Mouse (Mus musculus): ENCODE data around the gene E2f6. TPM values are rescaled to one million over a fixed set of nuclear protein-coding genes. Genes with fewer than 3 reads are reported as not detected.

Gene E2f6
- total and polyA plus RNA-seq, 3 experiments: 9.3 to 36.1 (median 20.0) TPM

GRCm38 (mm10) chr12:16769601-16770165 lies 41.1 kb upstream of the E2f6 start:
- Histone ChIP-seq H3K9ac (ENCODE audit: insufficient read depth, low read depth) (no peak overlapping the region), H3K9me3 (replicated peaks; ENCODE audit: low read length) (no peaks in the 10 kb centered on the region), H3K4me2 (ENCODE audit: insufficient read depth, low read depth, poor library complexity, severe bottlenecking) (no peak overlapping the region), H3K79me2 (replicated peaks; ENCODE audit: control insufficient read depth, extremely low read depth, insufficient read depth, poor library complexity, severe bottlenecking) (no peaks in the 10 kb centered on the region), H3K36me3 (replicated peaks in 1 of 2; ENCODE audit: control insufficient read depth in 1 of 2, insufficient read depth in 1 of 2, low read length in 1 of 2) (no peaks in the 10 kb centered on the region), H3K4me3 (replicated peaks in 1 of 3; ENCODE audit: low read depth in 2 of 3, low read length in 2 of 3, poor library complexity in 1 of 3) (no peak overlapping the region), H3K27me3 (replicated peaks) (no peaks in the 10 kb centered on the region), H3K27ac (ENCODE audit: insufficient read depth, low read depth) (no peak overlapping the region), H3K4me1 (ENCODE audit: control insufficient read depth in 1 of 2, insufficient read depth in 2 of 2) (peaks cover 5 to 12% of the 10 kb centered on the region in 2 experiments)
- dilution Hi-C loops (cut with MboI; ENCODE audit: extremely low pct_ligation_motif_present, extremely low pct_unique_long_range_greater_than_20kb, low sequenced_read_pairs) (no loop called here), in situ Hi-C loops (cut with MboI; ENCODE audit: low pct_ligation_motif_present, low pct_unique_long_range_greater_than_20kb, low sequenced_read_pairs) (no loop called here)
- no peak for DNase-seq (ENCODE audit: extremely low read depth)
- TF ChIP-seq UBTF (IDR thresholded peaks at IDR 0.05; ENCODE audit: low read depth, low read length) (no peak), NELFE (IDR thresholded peaks at IDR 0.05; ENCODE audit: low read depth, low read length) (no peak), HCFC1 (IDR thresholded peaks at IDR 0.05; ENCODE audit: low read depth, low read length) (no peak), USF1 (IDR thresholded peaks at IDR 0.05; ENCODE audit: low read depth, low read length) (no peak), CHD1 (IDR thresholded peaks at IDR 0.05; ENCODE audit: low read depth, low read length) (no peak), ZNF384 (IDR thresholded peaks at IDR 0.05; ENCODE audit: low read depth, low read length) (no peak), GABPA (IDR thresholded peaks at IDR 0.05; ENCODE audit: insufficient replicate concordance, low read depth, low read length) (no peak), SIN3A (IDR thresholded peaks at IDR 0.05; ENCODE audit: low read length) (no peak)

- dilution Hi-C loops (cut with MboI; ENCODE audit: extremely low pct_ligation_motif_present, extremely low pct_unique_long_range_greater_than_20kb, low sequenced_read_pairs) (no loop called here), in situ Hi-C loops (cut with MboI; ENCODE audit: low pct_ligation_motif_present, low pct_unique_long_range_greater_than_20kb, low sequenced_read_pairs) (no loop called here)
- no peaks in the 10 kb centered on the region for H3K9me3 ChIP-seq (replicated peaks; ENCODE audit: low read length)
- H3K27me3 ChIP-seq (replicated peaks): no peaks in the 10 kb centered on the region
- no peak for DNase-seq (ENCODE audit: extremely low read depth)
- H3K27ac ChIP-seq (ENCODE audit: insufficient read depth, low read depth): no peak overlapping the region
- H3K9ac ChIP-seq (ENCODE audit: insufficient read depth, low read depth): no peak overlapping the region
- TF ChIP-seq JUND (conservative IDR thresholded peaks at IDR 0.05; ENCODE audit: low read depth, low read length) (no peak), MEF2A (IDR thresholded peaks at IDR 0.05; ENCODE audit: borderline replicate concordance, low read depth, low read length) (no peak), BHLHE40 (IDR thresholded peaks at IDR 0.05; ENCODE audit: low read depth, low read length) (no peak), USF2 (conservative IDR thresholded peaks at IDR 0.05; ENCODE audit: low read depth, low read length) (no peak), ZNF384 (IDR thresholded peaks at IDR 0.05; ENCODE audit: low read depth, low read length) (no peak), CHD1 (IDR thresholded peaks at IDR 0.05; ENCODE audit: low read depth, low read length) (no peak), GABPA (IDR thresholded peaks at IDR 0.05; ENCODE audit: insufficient replicate concordance, low read depth, low read length) (no peak), ZKSCAN1 (IDR thresholded peaks at IDR 0.05; ENCODE audit: borderline replicate concordance, low read depth, low read length) (no peak), CTCF (conservative IDR thresholded peaks at IDR 0.05 in 1 of 2, IDR thresholded peaks at IDR 0.05 in 1 of 2; ENCODE audit: low read depth in 2 of 2, low read length in 2 of 2) (no peak), HCFC1 (IDR thresholded peaks at IDR 0.05; ENCODE audit: low read depth, low read length) (no peak), TCF12 (IDR thresholded peaks at IDR 0.05; ENCODE audit: low read depth, low read length) (no peak), ELF1 (IDR thresholded peaks at IDR 0.05; ENCODE audit: low read depth, low read length) (no peak), UBTF (IDR thresholded peaks at IDR 0.05; ENCODE audit: low read depth, low read length) (no peak), MYC (IDR thresholded peaks at IDR 0.05; ENCODE audit: low read depth, low read length) (no peak), CHD2 (IDR thresholded peaks at IDR 0.05; ENCODE audit: low read length) (no peak), SMC3 (IDR thresholded peaks at IDR 0.05; ENCODE audit: low read depth, low read length) (no peak), RAD21 (IDR thresholded peaks at IDR 0.05; ENCODE audit: low read depth, low read length) (no peak), NELFE (IDR thresholded peaks at IDR 0.05; ENCODE audit: low read depth, low read length) (no peak)
- peaks cover 0 to 7% of the 10 kb centered on the region in 2 experiments; a peak in 1 of 4 replicates for H3K4me1 ChIP-seq (ENCODE audit: control insufficient read depth in 1 of 2, insufficient read depth in 2 of 2)
- no peaks in the 10 kb centered on the region for H3K36me3 ChIP-seq (replicated peaks in 1 of 2; ENCODE audit: control insufficient read depth in 1 of 2, insufficient read depth in 1 of 2, low read length in 1 of 2)
- no peaks in the 10 kb centered on the region for H3K79me2 ChIP-seq (replicated peaks; ENCODE audit: control insufficient read depth, extremely low read depth, insufficient read depth, poor library complexity, severe bottlenecking)
- no peak overlapping the region for H3K4me2 ChIP-seq (ENCODE audit: insufficient read depth, low read depth, poor library complexity, severe bottlenecking)
- no peak overlapping the region for H3K4me3 ChIP-seq (replicated peaks in 1 of 3; ENCODE audit: low read depth in 2 of 3, low read length in 2 of 3, poor library complexity in 1 of 3)
Observed at GRCm38 (mm10) chr12:16774605-16775004, 36.2 kb upstream of the E2f6 start.
